23 mouse cellular contexts compared by ENCODE assay signal in the genomic region with DNA sequence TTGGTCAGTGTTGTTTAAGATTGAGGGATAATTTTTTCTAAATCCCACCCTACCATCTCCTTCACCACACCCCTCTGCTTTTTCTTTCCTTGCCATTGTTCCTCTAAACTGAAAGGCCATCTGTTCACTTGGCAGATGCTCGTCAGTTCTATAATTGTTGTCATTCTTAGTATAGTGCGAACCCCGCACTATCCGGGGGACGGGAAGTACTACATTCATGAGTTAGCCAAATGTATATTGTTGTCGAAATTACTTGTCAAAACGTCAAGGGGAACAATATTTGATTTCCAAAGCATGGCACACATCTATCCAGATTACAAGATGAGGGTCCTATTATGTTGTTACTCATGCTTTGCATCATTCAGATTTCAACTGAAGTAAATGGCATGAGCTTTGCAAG.
A peak's percentile ranks its signal among the peaks of the same experiment; 100 is the strongest.
DNase-seq lines count a peak whose midpoint lies in the region; ATAC-seq and TF ChIP-seq lines count a peak whose summit lies in the region.
"Had no signal": no experiment of that assay in that cellular context is flagged by ENCODE, and none has a peak within 500 bp of the region (broad histone marks: within the 10 kb centered on the region; RNA-seq: fewer than 3 reads in every experiment).

No protein-coding gene starts in this region.

- no peaks in the 10 kb centered on the region for H3K27me3 ChIP-seq in forebrain, postnatal 0 days (ENCODE audit: insufficient read depth, low read length)
- H3K27me3 ChIP-seq: embryonic facial prominence, embryonic 12.5 days; kidney, embryonic 15.5 days had no signal

- TF ChIP-seq CTCF in brain, embryonic 14.5 days (IDR thresholded peaks at IDR 0.05; ENCODE audit: borderline replicate concordance, extremely low read depth, insufficient read depth, insufficient read length), result no peak
- TF ChIP-seq CTCF in forebrain, postnatal 0 days (IDR thresholded peaks at IDR 0.05; ENCODE audit: low read depth), result no peak

- peak; percentile 77 for ATAC-seq in frontal cortex, adult (ENCODE audit: low TSS enrichment)
- ATAC-seq in forebrain, postnatal 0 days, result peak; percentile 53; the same call in 1 of the 2 replicates
- ATAC-seq: intestine, postnatal 0 days; liver, postnatal 0 days had no signal

- H3K27ac ChIP-seq in forebrain, postnatal 0 days (ENCODE audit: low read depth, low read length), result no peak overlapping the region
- H3K27ac ChIP-seq: embryonic facial prominence, embryonic 12.5 days; heart, embryonic 10.5 days; hindbrain, embryonic 14.5 days; kidney, embryonic 15.5 days; limb, embryonic 10.5 days had no signal

- no peaks in the 10 kb centered on the region for H3K36me3 ChIP-seq in forebrain, postnatal 0 days (ENCODE audit: insufficient read depth)
- H3K36me3 ChIP-seq: embryonic facial prominence, embryonic 12.5 days; heart, embryonic 10.5 days; kidney, embryonic 15.5 days; limb, embryonic 10.5 days had no signal

- DNase-seq in frontal cortex, postnatal 10 days (ENCODE audit: low spot score in 2 of 2), result no peak
- DNase-seq in left cerebral cortex, adult 18-20 months (ENCODE audit: low spot score in 2 of 2), result peak; percentile 7 to 22
- DNase-seq in left cerebral cortex, adult 9 months (ENCODE audit: low spot score in 2 of 2), result no peak
- peak; percentile 82 for DNase-seq in brain, embryonic 14.5 days (ENCODE audit: low read depth)
- peak; percentile 22 for DNase-seq in forebrain, postnatal 0 days
- no peak for DNase-seq in lung, postnatal 25 days (ENCODE audit: low spot score)
- DNase-seq: adrenal gland, postnatal 25 days; B cell, adult 2 months; cerebellum, adult 18-20 months; kidney, postnatal 4 days; layer of hippocampus, postnatal 36 days; liver, postnatal 0 days; lung, postnatal 10 days; spleen, adult 18-20 months; thymus, adult 18-20 months had no signal

- H3K4me3 ChIP-seq in forebrain, postnatal 0 days (ENCODE audit: low read depth, low read length), result no peak overlapping the region
- H3K4me3 ChIP-seq: embryonic facial prominence, embryonic 12.5 days; erythroblast, embryonic 14.5 days; heart, embryonic 10.5 days; kidney, embryonic 15.5 days; limb, embryonic 10.5 days had no signal

- no peaks in the 10 kb centered on the region for H3K9me3 ChIP-seq in forebrain, postnatal 0 days (ENCODE audit: low read length)
- H3K9me3 ChIP-seq: embryonic facial prominence, embryonic 12.5 days; heart, embryonic 10.5 days; kidney, embryonic 15.5 days; limb, embryonic 10.5 days had no signal

- H3K9ac ChIP-seq in forebrain, postnatal 0 days, result no peak overlapping the region
- H3K9ac ChIP-seq: embryonic facial prominence, embryonic 12.5 days; hindbrain, embryonic 14.5 days; kidney, embryonic 15.5 days; liver, postnatal 0 days had no signal

- H3K4me1 ChIP-seq in forebrain, postnatal 0 days (ENCODE audit: insufficient read depth), result no peaks in the 10 kb centered on the region
- H3K4me1 ChIP-seq: embryonic facial prominence, embryonic 12.5 days; heart, embryonic 10.5 days; kidney, embryonic 15.5 days; limb, embryonic 10.5 days had no signal

- TF ChIP-seq POLR2A in brain, embryonic 14.5 days (IDR thresholded peaks at IDR 0.05; ENCODE audit: borderline replicate concordance, extremely low read depth, insufficient read depth, insufficient read length, poor library complexity, severe bottlenecking), result no peak

- WGBS in forebrain, postnatal 0 days, result 25% methylated on average over 7 of the region's 7 CpGs

- no peak overlapping the region for H3K4me2 ChIP-seq in forebrain, postnatal 0 days (ENCODE audit: low read depth)
- H3K4me2 ChIP-seq: embryonic facial prominence, embryonic 12.5 days; hindbrain, embryonic 14.5 days; kidney, embryonic 15.5 days had no signal

Comparison
In these comparisons a context has a peak if more than half of its experiments do, and no peak if none do; other contexts are left out.
1. DNase-seq: peak in left cerebral cortex, adult 18-20 months (2 of 2), brain, embryonic 14.5 days (single experiment) and forebrain, postnatal 0 days (single experiment); none in frontal cortex, postnatal 10 days (0 of 2), left cerebral cortex, adult 9 months (0 of 2) and lung, postnatal 25 days (single experiment).